Mouse (Mus musculus) yolk sac, embryonic 10.5 days (tissue): ENCODE measurements at regions not wholly inside any gene's neighbourhood (a gene's known extent, or its start where the extent isn't known, plus 50 kb on each side); places are given as distances from the start of the nearest gene placed in this dataset.

Experiments
- DNase-seq: peaks from one replicate; pipeline ENCODE4 v3.0.0-alpha.2; 2017; ENCODE audit warnings: low spot score

DNA sequence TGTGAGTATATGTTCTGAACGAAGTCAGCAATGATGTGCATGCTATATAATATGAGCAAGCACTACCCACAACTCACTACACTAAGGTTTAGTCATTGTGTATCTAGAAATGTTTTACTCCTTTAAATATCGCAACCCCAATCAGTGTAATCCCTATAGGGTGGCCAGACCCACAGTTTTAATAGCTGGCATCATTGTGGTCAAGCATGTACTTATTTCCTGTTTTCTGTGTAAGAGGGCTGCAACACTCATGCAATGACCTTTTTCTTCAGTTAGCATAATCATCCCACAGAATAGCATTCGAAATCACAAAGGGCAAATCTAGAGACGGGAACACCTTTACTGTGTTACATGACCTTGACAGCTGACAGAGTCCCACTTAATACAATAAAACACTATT lies 333.3 kb downstream of the Insc start:
- no peak for DNase-seq

DNA sequence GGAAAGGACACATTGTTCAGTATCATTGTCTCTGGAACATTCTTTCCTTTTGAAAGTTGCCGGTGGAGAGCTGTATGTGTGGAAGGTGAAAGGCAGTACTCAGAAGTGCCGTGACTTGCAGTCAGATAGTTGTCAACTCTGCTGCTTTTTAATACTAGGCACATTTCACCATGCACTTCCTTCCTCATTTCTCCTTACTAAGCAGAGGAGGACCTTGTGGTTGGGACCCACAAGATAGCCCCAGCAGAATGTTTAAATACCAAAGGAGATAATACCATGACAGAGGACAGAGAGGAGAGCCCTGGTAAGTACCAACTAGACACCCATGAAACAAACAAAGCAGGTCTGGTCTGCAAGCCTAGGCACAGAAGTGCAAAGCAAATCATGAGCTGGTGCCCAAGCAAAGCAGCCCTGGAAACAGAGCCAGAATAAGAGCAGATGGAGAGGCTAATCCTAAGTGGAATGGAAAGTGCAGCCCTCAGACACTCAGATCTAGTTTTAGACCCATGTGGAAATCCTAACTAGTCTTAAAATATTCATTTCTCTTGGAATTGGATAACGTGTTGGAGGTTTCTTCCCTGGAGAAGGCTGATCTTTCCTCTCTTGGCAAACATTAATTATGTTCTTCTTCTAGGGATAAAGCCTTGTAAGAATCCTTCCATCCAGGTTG lies 341.4 kb downstream of the Insc start:
- DNase-seq: no peak

DNA sequence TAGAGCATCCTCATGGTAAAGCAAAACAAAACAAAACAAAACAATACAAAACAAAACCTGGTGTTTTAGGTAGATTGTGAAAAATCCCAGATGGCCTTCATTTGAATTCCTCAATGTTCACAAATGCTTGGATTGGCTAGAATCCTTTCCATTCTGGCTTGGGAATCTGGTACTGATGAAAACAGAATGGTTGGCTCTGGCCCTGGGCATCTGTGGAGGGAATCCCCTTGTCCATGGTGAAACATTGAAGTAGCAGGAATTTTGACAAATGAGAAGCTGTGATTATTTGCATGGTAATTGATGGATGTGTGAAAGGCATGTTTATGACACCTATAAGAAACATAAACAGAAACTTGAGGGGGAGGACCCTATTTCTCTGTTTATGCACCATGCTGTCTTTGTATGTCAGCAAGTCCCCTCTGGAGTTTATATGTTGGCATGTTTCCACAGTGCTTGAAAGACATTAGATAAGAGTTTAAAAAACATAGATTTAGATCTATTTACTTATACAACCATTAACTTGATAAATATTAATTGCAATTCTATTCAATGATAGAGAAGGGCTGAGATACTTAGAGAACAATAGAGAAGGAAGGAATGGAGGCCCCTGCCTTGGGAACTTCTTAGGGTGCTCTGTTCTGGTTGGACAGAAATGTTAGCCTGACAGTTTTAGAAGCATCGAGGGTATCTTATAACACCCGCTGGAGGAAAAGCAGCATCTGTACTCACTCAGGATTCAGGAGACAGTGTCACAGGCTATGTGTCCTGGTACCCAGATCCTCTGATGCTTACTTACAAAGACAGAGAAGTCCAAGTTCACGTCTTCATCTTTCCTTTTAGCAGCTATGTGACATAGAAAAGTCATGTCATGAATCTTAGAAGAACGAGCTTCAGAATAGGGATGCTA lies 343.3 kb downstream of the Insc start:
- DNase-seq: no peak

DNA sequence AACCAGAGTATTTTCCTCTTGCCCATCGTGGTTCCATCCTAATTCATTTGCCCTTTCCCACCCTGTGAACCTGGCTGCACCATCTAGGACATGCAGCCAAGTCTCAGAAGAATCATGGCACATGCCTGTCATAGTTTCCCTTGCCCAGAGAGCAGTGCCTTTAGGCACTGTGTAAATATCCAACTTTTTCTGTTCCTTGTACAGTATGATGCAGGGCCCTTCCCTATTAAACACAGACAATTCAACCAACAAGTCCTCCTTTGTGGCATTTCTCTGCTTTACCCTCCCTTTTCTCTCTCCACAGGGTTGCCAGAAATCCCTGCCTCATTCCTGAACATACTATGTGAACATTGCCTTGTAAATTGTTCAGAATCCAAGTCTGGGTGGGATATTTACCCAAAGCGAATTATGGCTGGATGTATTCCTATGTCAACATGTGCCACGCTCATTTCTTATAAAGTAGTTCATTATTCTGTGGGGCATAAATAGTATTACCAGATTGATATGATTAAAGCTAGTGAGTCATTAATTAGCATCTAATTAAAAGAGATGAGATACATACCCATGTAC lies 349.1 kb downstream of the Insc start:
- no peak for DNase-seq

DNA sequence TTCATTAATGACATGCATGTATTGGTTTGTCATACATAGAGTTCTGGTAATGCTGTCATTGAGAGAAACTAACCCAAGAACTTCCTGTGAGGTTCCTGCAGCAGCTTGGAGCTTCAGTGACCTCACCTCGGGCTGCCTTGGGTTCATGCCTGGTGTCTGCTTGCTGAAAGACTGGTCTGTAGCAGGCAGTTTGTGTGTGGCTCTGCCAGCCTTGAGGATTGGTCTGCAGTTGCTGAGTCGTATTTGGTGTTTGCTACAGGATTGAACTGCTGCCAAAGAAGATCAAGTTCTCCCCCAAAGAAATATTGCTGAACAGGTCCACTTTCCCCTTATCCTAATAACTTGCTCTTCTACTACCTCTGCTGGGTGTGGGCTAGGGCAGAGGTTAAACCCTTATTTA lies 362.5 kb downstream of the Insc start:
- no peak for DNase-seq

DNA sequence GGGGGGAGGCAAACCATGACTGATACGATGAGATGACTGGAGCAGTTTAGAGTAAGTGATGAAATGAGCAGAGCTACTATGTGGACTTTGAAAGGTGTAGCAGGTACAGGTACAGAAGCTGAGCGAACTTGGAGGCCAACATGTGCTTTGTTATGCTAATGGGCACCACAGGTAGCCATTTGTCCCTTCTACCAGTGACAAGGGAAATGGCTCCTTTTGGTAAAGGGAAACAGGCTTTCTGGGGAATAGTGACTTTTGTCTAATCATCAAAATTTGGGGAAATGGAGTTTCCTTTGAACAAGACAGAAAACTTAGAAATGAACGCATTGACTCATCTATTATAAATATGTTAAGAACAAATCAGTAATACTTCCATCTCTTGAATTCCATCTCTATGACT lies 368.8 kb downstream of the Insc start:
- no peak for DNase-seq

DNA sequence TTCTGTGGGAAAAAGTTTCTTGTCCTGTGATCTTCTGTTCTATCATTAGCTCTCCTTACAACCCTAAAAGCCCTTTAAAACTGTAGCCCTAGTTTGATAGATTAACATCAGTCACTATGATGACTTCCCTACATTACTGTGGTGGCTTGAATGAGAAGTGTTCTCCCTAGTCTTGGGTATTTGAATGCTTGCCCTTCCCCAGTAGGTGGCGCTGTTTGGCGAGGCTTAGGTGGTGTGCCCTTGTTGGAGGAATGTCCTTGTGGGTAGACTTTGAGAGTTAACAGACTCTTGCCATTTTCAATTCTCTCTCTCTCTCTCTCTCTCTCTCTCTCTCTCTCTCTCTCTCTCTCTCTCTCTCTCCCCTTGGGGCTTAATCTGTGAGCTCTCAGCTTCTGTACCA lies 379.8 kb downstream of the Insc start:
- DNase-seq: no peak

DNA sequence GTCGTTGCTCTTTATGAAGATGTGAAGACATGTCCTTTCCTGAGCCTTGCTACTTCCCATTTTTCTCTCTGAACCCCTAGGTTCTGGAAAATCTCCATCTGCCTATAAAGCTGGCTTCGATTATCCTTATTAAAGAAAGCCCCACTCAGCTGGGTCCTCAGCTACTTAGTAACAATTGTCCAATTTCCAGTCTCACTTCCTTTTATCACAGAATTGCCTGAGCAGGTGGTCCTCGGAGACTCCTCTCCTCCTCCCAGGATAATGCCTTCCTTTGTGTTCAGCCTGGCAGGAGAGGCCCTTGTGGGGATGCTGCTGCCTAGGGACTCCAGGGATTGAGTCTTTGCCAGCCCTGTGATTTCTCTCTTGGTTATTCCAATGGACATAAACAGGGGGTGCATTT lies 385.5 kb downstream of the Insc start:
- DNase-seq: no peak

DNA sequence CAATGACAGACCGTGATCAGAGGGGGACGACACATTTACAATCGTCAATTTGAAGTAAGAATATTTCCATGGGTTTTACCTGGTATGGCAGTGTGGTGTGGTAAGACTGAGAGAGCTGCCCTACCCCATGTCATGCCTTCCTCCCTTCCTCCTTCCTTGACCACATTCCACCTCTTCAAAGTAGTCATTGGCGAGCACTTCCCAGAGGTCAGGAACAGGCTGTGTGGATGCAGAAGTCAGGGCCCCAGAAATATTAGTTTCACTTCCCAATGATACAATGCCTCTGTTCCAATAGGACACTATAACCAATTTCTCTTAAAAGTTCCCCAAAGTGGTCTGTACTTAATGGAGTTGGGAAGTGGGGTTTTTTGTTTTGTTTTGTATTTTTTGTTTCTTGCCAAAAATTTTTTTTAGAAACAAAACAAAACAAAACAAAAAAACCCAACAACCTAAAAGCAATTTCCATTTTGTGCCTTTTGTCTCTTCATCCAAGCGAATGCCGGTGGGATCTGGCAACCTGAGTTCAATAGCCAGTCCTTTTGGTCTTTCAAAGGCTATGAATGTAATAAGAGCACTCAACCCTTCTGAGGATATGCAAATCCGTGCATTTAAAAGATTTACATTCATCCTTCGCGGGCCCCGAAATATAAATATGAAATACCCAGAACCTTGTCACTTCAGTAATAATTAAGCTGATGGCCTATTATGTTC lies 387.9 kb downstream of the Insc start:
- DNase-seq: no peak

DNA sequence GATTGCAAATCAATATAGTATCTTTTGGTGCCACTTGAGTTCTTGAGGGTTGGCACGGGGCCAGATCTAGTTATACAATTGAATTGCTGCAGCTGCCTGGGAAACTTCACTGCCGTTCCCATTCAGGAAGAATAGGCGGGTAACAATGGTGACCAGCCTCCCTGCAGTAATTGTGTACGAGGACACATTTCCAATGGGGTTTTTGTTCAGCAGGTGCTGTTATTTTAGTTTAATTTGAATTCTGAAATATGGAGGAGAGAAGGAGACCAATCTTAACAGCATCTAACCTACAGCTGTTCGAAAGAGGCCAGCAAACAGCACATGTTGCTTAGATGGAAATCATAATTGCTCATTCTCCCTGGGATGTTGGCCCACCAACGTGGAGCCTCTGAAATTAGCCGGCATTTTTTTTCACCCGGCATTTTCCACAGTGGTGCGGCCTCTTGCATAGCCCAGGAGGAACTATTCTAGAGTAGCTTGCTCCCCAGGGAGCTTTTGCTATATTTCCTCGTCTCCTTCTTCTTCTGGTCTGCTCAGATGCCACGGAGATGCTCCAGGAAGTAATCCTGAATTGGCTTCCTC lies 388.6 kb downstream of the Insc start:
- DNase-seq: no peak

DNA sequence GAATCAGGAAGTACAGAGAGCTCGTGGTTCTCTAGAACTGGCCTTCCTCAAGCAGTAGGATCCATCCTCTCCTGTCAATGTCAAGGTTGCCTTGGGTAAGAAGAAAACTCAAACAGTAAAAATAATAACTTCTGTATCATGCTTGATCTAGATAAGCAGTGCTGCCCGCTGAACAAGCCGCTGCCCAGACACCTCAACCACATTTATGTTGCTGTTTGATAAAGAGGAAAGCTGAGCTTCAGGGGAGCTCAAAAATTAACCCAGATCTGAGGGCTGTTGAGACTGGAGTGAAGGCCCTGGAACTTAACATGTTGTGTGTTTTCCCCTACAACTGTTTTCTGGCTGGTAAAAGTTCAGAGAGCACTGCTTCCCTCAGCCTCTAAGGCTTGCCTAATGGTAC lies 389.1 kb downstream of the Insc start:
- DNase-seq: no peak

DNA sequence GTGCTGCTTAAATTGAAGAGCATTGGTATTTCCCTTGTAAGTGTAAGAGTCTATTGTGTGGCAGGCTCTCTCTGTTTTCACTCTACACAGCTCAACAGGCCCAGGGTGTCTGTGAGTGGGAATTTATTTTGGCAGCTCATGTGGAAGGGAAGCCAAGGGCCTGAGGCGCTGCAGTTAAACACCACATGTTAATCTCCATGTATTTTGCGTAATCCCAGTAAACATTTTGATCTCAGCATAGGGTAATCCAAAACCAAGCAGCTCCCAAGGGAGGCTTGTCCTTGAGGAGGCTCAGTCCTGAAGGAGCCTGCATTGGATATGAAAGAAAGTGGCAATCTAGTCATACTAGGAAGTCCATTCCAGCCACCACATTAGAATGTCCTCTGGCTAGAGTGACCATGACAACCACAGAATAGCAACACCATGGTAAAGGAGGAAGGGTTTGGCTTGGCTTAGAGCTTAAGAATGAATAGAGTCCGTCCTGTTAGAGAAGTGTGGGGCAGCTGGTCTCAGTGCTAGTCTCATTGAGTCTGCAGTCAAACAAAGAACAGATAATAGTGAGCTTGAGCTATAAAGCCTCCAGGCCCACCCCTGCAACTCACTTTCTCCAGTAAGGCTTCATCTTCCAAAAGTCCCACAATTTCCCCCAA lies 391.6 kb downstream of the Insc start:
- DNase-seq: no peak

DNA sequence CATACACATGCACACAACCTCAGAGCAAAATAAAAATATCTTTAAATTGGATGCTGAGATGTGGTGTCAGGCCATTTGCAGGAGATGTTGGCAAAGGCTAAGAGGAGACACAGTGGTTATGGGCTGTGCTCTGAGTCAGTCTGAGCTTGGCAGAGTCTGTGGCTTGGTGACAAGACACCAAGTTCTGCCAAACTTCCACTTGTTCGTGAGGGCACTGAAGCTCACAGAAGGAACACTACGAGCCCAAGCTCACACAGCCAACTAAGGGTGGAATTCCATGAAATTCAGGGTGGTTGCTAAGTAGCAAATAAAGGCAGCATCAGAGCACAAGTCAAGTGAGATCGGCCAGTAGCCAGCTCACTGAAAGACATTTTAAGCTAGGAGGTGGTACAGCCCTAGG lies 396.8 kb downstream of the Insc start:
- DNase-seq: no peak

DNA sequence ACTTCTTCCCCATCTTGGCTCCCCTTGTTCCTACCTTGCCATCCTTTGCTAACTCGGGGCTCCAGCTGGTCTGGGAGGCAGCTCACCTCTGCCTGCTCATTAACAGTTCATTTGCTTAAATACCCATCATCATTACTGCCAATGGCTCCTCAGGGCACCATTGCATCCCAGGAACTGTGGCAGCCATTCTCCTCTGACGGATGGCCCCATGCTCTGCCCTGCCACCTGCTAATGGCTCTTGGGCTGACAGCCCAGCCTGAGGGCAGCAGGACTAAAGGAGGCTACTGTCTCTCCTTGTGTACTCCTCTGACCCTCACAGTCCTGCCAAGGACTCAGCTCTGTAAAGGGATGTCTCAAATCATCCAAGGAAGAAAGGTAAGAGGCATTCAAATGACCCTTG lies 398.7 kb downstream of the Insc start:
- DNase-seq: no peak

DNA sequence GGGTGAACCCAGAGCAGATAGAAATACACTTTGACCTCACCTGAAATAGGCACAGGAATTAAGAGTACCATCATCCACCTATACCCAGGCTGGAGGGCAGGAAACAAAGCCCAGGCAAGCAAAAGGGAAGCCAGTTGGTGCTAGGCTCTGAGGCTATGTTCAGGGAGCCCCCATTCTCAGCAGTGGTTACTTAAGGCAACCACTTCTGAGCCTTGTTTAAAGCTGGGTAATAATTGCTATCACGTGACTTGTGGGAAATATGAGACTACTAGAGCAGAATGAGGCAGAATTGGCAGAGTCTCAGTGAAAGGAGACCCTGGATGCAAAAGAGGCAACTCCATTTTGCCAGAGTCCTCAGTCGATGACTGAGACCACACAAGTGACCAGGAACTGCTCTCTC lies 401.5 kb downstream of the Insc start:
- no peak for DNase-seq

DNA sequence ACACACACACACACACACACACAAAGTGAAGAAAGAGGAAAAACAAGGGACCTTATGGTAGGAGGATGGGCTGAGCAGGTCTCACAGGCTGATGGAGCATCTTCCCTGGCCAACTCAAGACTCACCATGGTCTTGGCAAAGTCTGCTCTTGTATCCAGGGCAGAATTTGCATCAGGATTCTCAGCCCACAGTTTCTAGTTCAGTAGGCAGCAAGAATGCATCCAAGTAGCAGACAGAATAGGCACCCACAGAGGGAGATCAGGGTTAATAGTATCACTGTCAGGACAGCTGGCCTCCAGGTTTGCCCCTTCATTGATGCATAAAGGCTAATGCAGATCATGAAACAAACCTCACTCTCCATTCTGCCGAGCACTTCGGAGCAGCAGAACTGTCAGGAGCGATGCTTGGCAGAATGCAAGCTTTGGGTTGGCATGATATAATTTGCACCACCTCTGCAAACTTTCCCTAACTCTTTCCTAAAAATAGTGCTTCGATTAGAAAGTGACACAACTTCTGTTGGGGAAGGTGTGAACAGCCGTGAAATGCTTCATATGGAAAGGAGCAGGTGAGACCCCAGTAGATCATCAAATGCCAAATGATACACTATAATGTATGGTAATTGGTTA lies 404.0 kb downstream of the Insc start:
- no peak for DNase-seq

DNA sequence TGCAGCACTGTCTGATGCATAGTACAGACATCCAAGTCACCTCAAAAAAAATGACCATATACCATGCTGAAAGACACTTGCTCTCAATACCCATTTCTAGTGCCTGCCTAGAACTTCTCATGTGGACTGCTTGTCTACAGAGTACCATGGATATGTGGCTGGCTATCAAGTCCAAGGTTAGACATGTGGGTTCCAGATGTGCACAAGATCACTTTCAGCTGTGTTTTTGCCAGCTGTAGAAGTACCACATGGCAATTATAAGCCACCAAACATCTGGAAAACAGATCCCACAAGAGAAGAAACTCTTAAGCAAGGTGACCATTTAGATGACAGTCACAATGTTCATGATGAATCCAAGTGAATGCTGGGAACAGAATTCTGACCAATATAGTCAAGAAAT lies 409.8 kb downstream of the Insc start:
- DNase-seq: no peak

DNA sequence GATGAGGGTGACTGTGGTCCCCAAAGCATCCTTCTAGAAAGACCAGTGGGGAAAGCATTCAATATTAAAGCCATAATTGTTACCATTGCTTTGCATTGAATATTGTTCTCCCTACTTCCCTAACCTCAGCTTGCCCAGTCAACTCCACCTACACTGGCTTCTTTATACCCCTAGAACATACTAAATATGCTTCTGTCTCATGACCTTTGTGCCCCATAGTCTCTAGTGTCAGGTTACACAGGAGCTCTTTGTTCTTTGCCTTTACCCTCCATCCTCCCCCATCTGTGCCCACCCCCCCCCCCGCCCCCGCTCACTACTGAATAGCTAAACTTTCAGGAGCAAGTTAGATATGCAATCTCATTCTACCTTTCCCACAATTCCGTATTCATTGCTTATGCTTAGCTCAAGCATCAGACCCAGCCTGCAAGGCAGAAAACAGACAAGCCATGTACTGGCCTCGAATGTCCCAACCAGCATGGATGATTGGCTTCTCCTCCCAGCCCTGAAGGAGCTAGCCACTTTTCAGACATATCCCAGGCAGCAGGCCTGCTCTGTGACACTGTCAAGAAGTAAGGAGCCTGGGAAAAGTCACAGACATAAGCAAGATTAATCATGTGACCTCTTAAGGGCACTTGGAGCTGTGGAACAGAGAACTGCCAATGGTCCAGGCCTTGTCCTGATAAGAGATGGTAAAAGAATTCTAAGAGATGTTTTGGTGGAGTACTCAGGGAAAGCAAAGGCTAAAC lies 410.4 kb downstream of the Insc start:
- DNase-seq: peak; percentile 10

DNA sequence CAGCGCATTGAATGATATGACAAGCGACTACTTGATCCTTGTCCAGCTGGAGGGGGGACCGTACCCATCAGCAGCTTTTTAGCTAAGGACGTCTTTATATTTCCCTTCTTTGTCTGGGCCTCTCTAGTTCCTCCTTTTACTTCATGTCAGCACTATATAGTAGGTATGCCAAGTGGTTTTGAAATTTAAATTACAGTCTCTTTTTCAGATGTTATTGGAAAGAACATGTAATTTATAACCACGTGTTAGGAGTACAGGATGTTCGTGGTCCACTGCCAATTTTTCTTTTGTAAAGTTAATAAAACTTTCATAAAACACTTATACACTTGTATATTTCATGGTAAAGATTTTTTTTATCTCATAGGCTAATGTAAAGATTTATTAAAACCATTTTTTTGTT lies 426.5 kb downstream of the Insc start:
- DNase-seq: no peak

DNA sequence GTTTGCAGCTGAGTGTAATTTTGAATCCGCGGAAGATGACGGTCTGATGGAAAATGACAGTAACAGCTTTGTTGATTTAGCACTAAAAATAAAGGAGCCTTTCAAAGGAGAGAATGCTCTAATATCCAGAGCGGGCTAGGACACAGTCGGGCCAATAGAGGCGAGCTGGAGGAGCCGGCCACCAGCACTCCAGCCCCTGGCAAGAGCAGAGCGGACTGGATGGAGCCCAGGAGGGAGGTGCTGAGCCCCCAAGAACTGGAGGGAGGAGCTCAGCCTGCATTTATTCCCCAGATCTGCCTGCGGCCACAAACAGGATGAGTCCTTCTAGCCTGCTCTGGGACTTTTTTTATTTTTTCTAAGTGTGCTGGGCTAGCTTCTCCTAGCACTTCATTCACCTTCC lies 426.9 kb downstream of the Insc start:
- DNase-seq: no peak

DNA sequence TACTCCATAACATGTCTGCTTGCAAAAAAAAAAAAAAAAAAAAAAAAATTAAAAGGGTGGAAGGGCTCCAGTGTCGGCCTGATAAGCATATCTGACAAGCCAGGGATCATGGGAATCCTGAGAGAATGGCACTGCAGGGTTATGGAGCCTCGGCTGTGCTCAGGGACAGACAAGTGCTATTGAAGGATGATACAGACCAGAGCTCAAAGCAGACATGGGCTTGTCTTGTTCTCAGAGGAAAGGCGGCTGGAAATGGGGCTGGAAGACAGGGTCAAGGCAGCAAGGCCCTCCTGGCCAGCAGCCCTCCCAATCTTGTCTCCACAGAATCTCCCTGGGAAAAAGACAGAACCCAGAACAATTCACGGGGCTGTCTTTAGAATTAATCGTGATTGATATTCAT lies 449.0 kb downstream of the Insc start:
- no peak for DNase-seq
